8 mouse cellular contexts compared by ENCODE assay signal in genomic region chr4:136469941-136470346, GRCm38 (mm10). TPM values are rescaled to one million over a fixed set of nuclear protein-coding genes. Genes with fewer than 3 reads are reported as not detected.
DNase-seq lines count a peak whose midpoint lies in the region; ATAC-seq and TF ChIP-seq lines count a peak whose summit lies in the region.

No protein-coding gene starts in this region.

- TF ChIP-seq POLR2A in cerebellum, adult 2 months (IDR thresholded peaks at IDR 0.05; ENCODE audit: borderline replicate concordance, insufficient read depth, low read length): no peak

- TF ChIP-seq CTCF in cerebellum, adult 2 months (IDR thresholded peaks at IDR 0.05; ENCODE audit: borderline replicate concordance, insufficient read depth, low read depth, low read length): no peak

- DNase-seq in cerebellum, adult 2 months: no peak
- no peak for DNase-seq in cerebellum, postnatal 36 days
- no peak for DNase-seq in limb, embryonic 10.5 days (ENCODE audit: low spot score)
- no peak for DNase-seq in thymus, postnatal 0 days (ENCODE audit: low spot score)
- no peak for DNase-seq in urinary bladder, adult 18-20 months (ENCODE audit: low spot score in 2 of 2)

- H3K27me3 ChIP-seq in cerebellum, adult 2 months (ENCODE audit: control insufficient read depth, insufficient read depth, low read length): no peaks in the 10 kb centered on the region
- no peaks in the 10 kb centered on the region for H3K27me3 ChIP-seq in embryonic facial prominence, embryonic 15.5 days
- peaks cover 14% of the 10 kb centered on the region for H3K27me3 ChIP-seq in limb, embryonic 10.5 days (ENCODE audit: low read depth, poor library complexity, severe bottlenecking)
- H3K27me3 ChIP-seq in midbrain, embryonic 13.5 days: peaks cover 7% of the 10 kb centered on the region; the same call in 1 of the 2 replicates

- H3K36me3 ChIP-seq in embryonic facial prominence, embryonic 15.5 days: no peaks in the 10 kb centered on the region
- H3K36me3 ChIP-seq in limb, embryonic 10.5 days: no peaks in the 10 kb centered on the region
- no peaks in the 10 kb centered on the region for H3K36me3 ChIP-seq in midbrain, embryonic 13.5 days

- H3K4me2 ChIP-seq in embryonic facial prominence, embryonic 15.5 days (replicated peaks): peak overlapping the region; percentile 65
- H3K4me2 ChIP-seq in midbrain, embryonic 13.5 days (replicated peaks): peak overlapping the region; percentile 71

- peaks cover 19% of the 10 kb centered on the region for H3K4me1 ChIP-seq in cerebellum, adult 2 months (ENCODE audit: control insufficient read depth, insufficient read depth, low read length)
- H3K4me1 ChIP-seq in embryonic facial prominence, embryonic 15.5 days: peaks cover 34% of the 10 kb centered on the region
- peaks cover 32% of the 10 kb centered on the region for H3K4me1 ChIP-seq in limb, embryonic 10.5 days
- H3K4me1 ChIP-seq in midbrain, embryonic 13.5 days (replicated peaks): peaks cover 23% of the 10 kb centered on the region

- peak overlapping the region; percentile 94 for H3K27ac ChIP-seq in cerebellum, adult 2 months (ENCODE audit: insufficient read depth, low read length)
- peak overlapping the region; percentile 98 for H3K27ac ChIP-seq in embryonic facial prominence, embryonic 15.5 days (replicated peaks)
- H3K27ac ChIP-seq in limb, embryonic 10.5 days: peak overlapping the region; percentile 98
- peak overlapping the region; percentile 96 for H3K27ac ChIP-seq in midbrain, embryonic 13.5 days

- peak overlapping the region; percentile 75 for H3K9ac ChIP-seq in embryonic facial prominence, embryonic 15.5 days
- peak overlapping the region; percentile 90 for H3K9ac ChIP-seq in midbrain, embryonic 13.5 days (replicated peaks)

- peak; percentile 11 for ATAC-seq in CD4-positive, CD25-positive, alpha-beta regulatory T cell, adult 4 months
- peak; percentile 85 for ATAC-seq in embryonic facial prominence, embryonic 15.5 days (ENCODE audit: insufficient number of reproducible peaks, low FRiP score, low TSS enrichment, low read depth)
- ATAC-seq in midbrain, embryonic 13.5 days: peak; percentile 85

- peak overlapping the region; percentile 80 for H3K4me3 ChIP-seq in cerebellum, adult 2 months (replicated peaks; ENCODE audit: insufficient read depth, low read depth, low read length)
- H3K4me3 ChIP-seq in embryonic facial prominence, embryonic 15.5 days (replicated peaks): peak overlapping the region; percentile 89
- peak overlapping the region; percentile 72 for H3K4me3 ChIP-seq in limb, embryonic 10.5 days
- H3K4me3 ChIP-seq in midbrain, embryonic 13.5 days (replicated peaks): peak overlapping the region; percentile 94

- no peaks in the 10 kb centered on the region for H3K9me3 ChIP-seq in embryonic facial prominence, embryonic 15.5 days (replicated peaks)
- no peaks in the 10 kb centered on the region for H3K9me3 ChIP-seq in limb, embryonic 10.5 days (replicated peaks)
- H3K9me3 ChIP-seq in midbrain, embryonic 13.5 days: no peaks in the 10 kb centered on the region

- WGBS in cerebellum, adult 2 months: 1% methylated on average over 34 of the region's 55 CpGs
- whole genome bisulfite sequencing in embryonic facial prominence, embryonic 15.5 days: under 1% methylated on average over 53 of the region's 55 CpGs
- WGBS in limb, embryonic 10.5 days: 1% methylated on average over 45 of the region's 55 CpGs
- WGBS in midbrain, embryonic 13.5 days: under 1% methylated on average over 37 of the region's 55 CpGs

RNA-seq across cellular contexts. Expression of gene Luzp1, which starts 0.4 kb away (rescaled TPM):
- polyA plus RNA-seq in cerebellum, adult 2 months (2012; rRNA removed): 48.0 TPM in 2 replicates
- polyA plus RNA-seq in CD4-positive, CD25-positive, alpha-beta regulatory T cell, adult 4 months (2017; shearing (Covaris generic)): 1 to 10 TPM; 5.8 to 7.2 TPM
- 114 and 124 TPM in 2 replicates for polyA plus RNA-seq in embryonic facial prominence, embryonic 15.5 days (2015; fragmentation: Nextera tagmentation; extraction: Ambion mirVana)
- polyA plus RNA-seq in limb, embryonic 10.5 days (2016; fragmentation: Nextera tagmentation; extraction: Ambion mirVana): 151 and 152 TPM in 2 replicates
- 68.1 and 79.1 TPM in 2 replicates for polyA plus RNA-seq in midbrain, embryonic 13.5 days (2015; fragmentation: Nextera tagmentation; extraction: Ambion mirVana)
- polyA plus RNA-seq in thymus, postnatal 0 days (2015; fragmentation: Nextera tagmentation; extraction: Ambion mirVana): 34.0 and 36.0 TPM in 2 replicates

RNA-seq across cellular contexts. Expression of gene 6030445D17Rik, which starts 7.9 kb away (rescaled TPM):
- 0.61 and 0.67 TPM in 2 replicates for polyA plus RNA-seq in cerebellum, adult 2 months (2012; rRNA removed)
- not detected for polyA plus RNA-seq in CD4-positive, CD25-positive, alpha-beta regulatory T cell, adult 4 months (2017; shearing (Covaris generic))
- polyA plus RNA-seq in embryonic facial prominence, embryonic 15.5 days (2015; fragmentation: Nextera tagmentation; extraction: Ambion mirVana): 0.19 and 0.28 TPM in 2 replicates
- 0.11 and 0.16 TPM in 2 replicates for polyA plus RNA-seq in limb, embryonic 10.5 days (2016; fragmentation: Nextera tagmentation; extraction: Ambion mirVana)
- 0.12 TPM in 1 of 2 replicates, not detected in the other for polyA plus RNA-seq in midbrain, embryonic 13.5 days (2015; fragmentation: Nextera tagmentation; extraction: Ambion mirVana)
- polyA plus RNA-seq in thymus, postnatal 0 days (2015; fragmentation: Nextera tagmentation; extraction: Ambion mirVana): 0.16 and 0.21 TPM in 2 replicates

RNA-seq across cellular contexts. Expression of gene Htr1d, which starts 46.6 kb away (rescaled TPM):
- 1.2 and 1.8 TPM in 2 replicates for polyA plus RNA-seq in cerebellum, adult 2 months (2012; rRNA removed)
- polyA plus RNA-seq in CD4-positive, CD25-positive, alpha-beta regulatory T cell, adult 4 months (2017; shearing (Covaris generic)): not detected
- polyA plus RNA-seq in embryonic facial prominence, embryonic 15.5 days (2015; fragmentation: Nextera tagmentation; extraction: Ambion mirVana): 0.67 and 0.75 TPM in 2 replicates
- 0.30 TPM in 1 of 2 replicates, not detected in the other for polyA plus RNA-seq in limb, embryonic 10.5 days (2016; fragmentation: Nextera tagmentation; extraction: Ambion mirVana)
- 0.19 and 0.52 TPM in 2 replicates for polyA plus RNA-seq in midbrain, embryonic 13.5 days (2015; fragmentation: Nextera tagmentation; extraction: Ambion mirVana)
- polyA plus RNA-seq in thymus, postnatal 0 days (2015; fragmentation: Nextera tagmentation; extraction: Ambion mirVana): not detected in 2 replicates

Comparison
In these comparisons a context has a peak if more than half of its experiments do, and no peak if none do; other contexts are left out.
1. ATAC-seq: peak in every context shown above with its lines; median percentile 85 in embryonic facial prominence, embryonic 15.5 days; 85 in midbrain, embryonic 13.5 days; 11 in CD4-positive, CD25-positive, alpha-beta regulatory T cell, adult 4 months.